Mouse (Mus musculus) urinary bladder, postnatal 36 days (tissue): ENCODE data around the gene Ksr1.

Experiments used
- DNase-seq, 2 experiments: peaks; one replicate each; pipeline ENCODE4 v3.0.0; 2022; ENCODE audit warnings: low spot score in 2 of 2, mixed read lengths in 1 of 2

The Ksr1 gene

GRCm38 (mm10) chr11:79126963-79127362 is 19.2 kb downstream of the Ksr1 start:
- no peak for DNase-seq

- no peak for DNase-seq
Measured at GRCm38 (mm10) chr11:79125775-79126174, 20.4 kb downstream of the Ksr1 start.

- DNase-seq, result no peak
Measured at GRCm38 (mm10) chr11:79122556-79122955, 23.7 kb downstream of the Ksr1 start.

GRCm38 (mm10) chr11:79120087-79120486 is 26.1 kb downstream of the Ksr1 start:
- DNase-seq, result no peak

- no peak for DNase-seq
Measured at GRCm38 (mm10) chr11:79118918-79119377, 27.3 kb downstream of the Ksr1 start.

GRCm38 (mm10) chr11:79116665-79117064 is 29.5 kb downstream of the Ksr1 start:
- no peak for DNase-seq

GRCm38 (mm10) chr11:79115659-79116058 is 30.5 kb downstream of the Ksr1 start:
- no peak for DNase-seq

- DNase-seq, result no peak
Measured at GRCm38 (mm10) chr11:79114061-79114460, 32.1 kb downstream of the Ksr1 start.

- no peak for DNase-seq
Measured at GRCm38 (mm10) chr11:79113397-79113796, 32.8 kb downstream of the Ksr1 start.

- DNase-seq, result peak in 1 of 2 experiments; percentile 39
Measured at GRCm38 (mm10) chr11:79112559-79113302, 33.5 kb downstream of the Ksr1 start.

- DNase-seq, result no peak
Measured at GRCm38 (mm10) chr11:79111864-79112558, 34.2 kb downstream of the Ksr1 start.

- DNase-seq, result no peak
Measured at GRCm38 (mm10) chr11:79110446-79110845, 35.8 kb downstream of the Ksr1 start.

GRCm38 (mm10) chr11:79107934-79108333 is 38.3 kb downstream of the Ksr1 start:
- no peak for DNase-seq

GRCm38 (mm10) chr11:79104998-79105397 is 41.2 kb downstream of the Ksr1 start:
- DNase-seq, result no peak

- no peak for DNase-seq
Measured at GRCm38 (mm10) chr11:79104538-79104937, 41.7 kb downstream of the Ksr1 start.

- DNase-seq, result no peak
Measured at GRCm38 (mm10) chr11:79104096-79104495, 42.1 kb downstream of the Ksr1 start.

GRCm38 (mm10) chr11:79103461-79103869 is 42.7 kb downstream of the Ksr1 start:
- no peak for DNase-seq

- no peak for DNase-seq
Measured at GRCm38 (mm10) chr11:79102280-79102679, 43.9 kb downstream of the Ksr1 start.

- DNase-seq, result no peak
Measured at GRCm38 (mm10) chr11:79101568-79101967, 44.6 kb downstream of the Ksr1 start.

GRCm38 (mm10) chr11:79099032-79099431 is 47.2 kb downstream of the Ksr1 start:
- no peak for DNase-seq

GRCm38 (mm10) chr11:79097736-79098135 is 48.5 kb downstream of the Ksr1 start:
- DNase-seq, result no peak

GRCm38 (mm10) chr11:79096673-79097072 is 49.5 kb downstream of the Ksr1 start:
- no peak for DNase-seq

- no peak for DNase-seq
Measured at GRCm38 (mm10) chr11:79095713-79096112, 50.5 kb downstream of the Ksr1 start.
